ENCODE assay signal across 13 mouse cellular contexts in genomic region chr14:54772333-54772856, GRCm38 (mm10). TPM values are rescaled to one million over a fixed set of nuclear protein-coding genes. Genes with fewer than 3 reads are reported as not detected.
DNase-seq lines count a peak whose midpoint lies in the region; ATAC-seq and TF ChIP-seq lines count a peak whose summit lies in the region.
"Had no signal": no experiment of that assay in that cellular context is flagged by ENCODE, and none has a peak within 500 bp of the region (broad histone marks: within the 10 kb centered on the region; RNA-seq: fewer than 3 reads in every experiment).

No protein-coding gene starts in this region.

- DNase-seq in neural tube, embryonic 10.5 days (ENCODE audit: extremely low spot score, low spot score): no peak
- DNase-seq in left cerebral cortex, adult 2 months (ENCODE audit: extremely low spot score in 1 of 2, low spot score in 2 of 2): peak; percentile 63 to 72
- DNase-seq in telencephalon, adult 2 months (ENCODE audit: low read depth, low spot score): peak; percentile 84
- no peak for DNase-seq in natural killer cell, adult 2 months (ENCODE audit: low spot score in 2 of 2)
- DNase-seq in c-Kit-positive CD71-positive TER-119-positive erythroid progenitor cells, embryonic 14.5 days (ENCODE audit: low spot score): no peak

- H3K27me3 ChIP-seq in forebrain, embryonic 13.5 days: no peaks in the 10 kb centered on the region
- no peaks in the 10 kb centered on the region for H3K27me3 ChIP-seq in forebrain, embryonic 12.5 days
- no peaks in the 10 kb centered on the region for H3K27me3 ChIP-seq in neural tube, embryonic 13.5 days
- H3K27me3 ChIP-seq: midbrain, embryonic 12.5 days had no signal

- peak; percentile 89 for ATAC-seq in forebrain, embryonic 13.5 days
- ATAC-seq in forebrain, embryonic 12.5 days (ENCODE audit: low FRiP score): no peak
- peak; percentile 76; the same call in 1 of the 2 replicates for ATAC-seq in neural tube, embryonic 13.5 days (ENCODE audit: low read depth)
- ATAC-seq: Patski had no signal

- H3K4me3 ChIP-seq in forebrain, embryonic 13.5 days: no peak overlapping the region
- H3K4me3 ChIP-seq in forebrain, embryonic 12.5 days (replicated peaks): no peak overlapping the region
- H3K4me3 ChIP-seq in neural tube, embryonic 13.5 days: no peak overlapping the region
- H3K4me3 ChIP-seq in left cerebral cortex, adult 2 months: 0 out of 2 replicates have a peak overlapping the region, but pooled peaks have one; percentile 19
- H3K4me3 ChIP-seq: erythroblast, embryonic 14.5 days; midbrain, embryonic 12.5 days had no signal

- H3K36me3 ChIP-seq in forebrain, embryonic 13.5 days (ENCODE audit: poor library complexity, severe bottlenecking): no peaks in the 10 kb centered on the region
- no peaks in the 10 kb centered on the region for H3K36me3 ChIP-seq in forebrain, embryonic 12.5 days (replicated peaks)
- H3K36me3 ChIP-seq in neural tube, embryonic 13.5 days: no peaks in the 10 kb centered on the region
- H3K36me3 ChIP-seq: midbrain, embryonic 12.5 days had no signal

- H3K9ac ChIP-seq in forebrain, embryonic 13.5 days: no peak overlapping the region
- H3K9ac ChIP-seq in forebrain, embryonic 12.5 days: no peak overlapping the region
- H3K9ac ChIP-seq in neural tube, embryonic 13.5 days: no peak overlapping the region
- H3K9ac ChIP-seq: midbrain, embryonic 12.5 days had no signal

- H3K9me3 ChIP-seq in forebrain, embryonic 13.5 days (replicated peaks): no peaks in the 10 kb centered on the region
- no peaks in the 10 kb centered on the region for H3K9me3 ChIP-seq in forebrain, embryonic 12.5 days
- no peaks in the 10 kb centered on the region for H3K9me3 ChIP-seq in neural tube, embryonic 13.5 days
- H3K9me3 ChIP-seq: midbrain, embryonic 12.5 days had no signal

- no peak overlapping the region for H3K4me2 ChIP-seq in forebrain, embryonic 13.5 days
- H3K4me2 ChIP-seq in forebrain, embryonic 12.5 days: no peak overlapping the region
- H3K4me2 ChIP-seq in neural tube, embryonic 13.5 days: no peak overlapping the region
- H3K4me2 ChIP-seq: midbrain, embryonic 12.5 days had no signal

- no peak for TF ChIP-seq CTCF in left cerebral cortex, adult 2 months (IDR thresholded peaks at IDR 0.05)

- intact Hi-C loops in left cerebral cortex, adult 2 months (cut with DNase I): no loop called here

- 75% methylated on average over 20 of the region's 20 CpGs for WGBS in forebrain, embryonic 13.5 days
- 82% methylated on average over 20 of the region's 20 CpGs for WGBS in forebrain, embryonic 12.5 days
- 76% methylated on average over 20 of the region's 20 CpGs for WGBS in neural tube, embryonic 13.5 days

- 0 out of 2 replicates have a peak overlapping the region, but pooled peaks have one; percentile 55 for H3K27ac ChIP-seq in forebrain, embryonic 13.5 days
- no peak overlapping the region for H3K27ac ChIP-seq in forebrain, embryonic 12.5 days
- H3K27ac ChIP-seq in neural tube, embryonic 13.5 days (replicated peaks): peak overlapping the region; percentile 38; the same call in 1 of the 2 replicates
- peak overlapping the region; percentile 82 for H3K27ac ChIP-seq in left cerebral cortex, adult 2 months
- H3K27ac ChIP-seq: midbrain, embryonic 12.5 days had no signal

- no peaks in the 10 kb centered on the region for H3K4me1 ChIP-seq in forebrain, embryonic 13.5 days
- H3K4me1 ChIP-seq in forebrain, embryonic 12.5 days: no peaks in the 10 kb centered on the region
- no peaks in the 10 kb centered on the region for H3K4me1 ChIP-seq in neural tube, embryonic 13.5 days (replicated peaks)
- H3K4me1 ChIP-seq: midbrain, embryonic 12.5 days had no signal

RNA-seq across cellular contexts. Expression of gene Slc7a8, which starts 9.4 kb away (rescaled TPM):
- polyA plus RNA-seq in forebrain, embryonic 13.5 days (2015; fragmentation: Nextera tagmentation; extraction: Ambion mirVana): 3.2 and 3.5 TPM in 2 replicates
- 2.3 and 2.7 TPM in 2 replicates for polyA plus RNA-seq in forebrain, embryonic 12.5 days (2016; fragmentation: Nextera tagmentation; extraction: Ambion mirVana)
- 4.4 and 5.1 TPM in 2 replicates for polyA plus RNA-seq in neural tube, embryonic 13.5 days (2015; fragmentation: Nextera tagmentation; extraction: Ambion mirVana)
- 10 to 100 TPM; 54.3 to 58.6 TPM for total RNA-seq in left cerebral cortex, adult 2 months (2021)

RNA-seq across cellular contexts. Expression of gene Rnf212b, which starts 41.5 kb away (rescaled TPM):
- polyA plus RNA-seq in forebrain, embryonic 13.5 days (2015; fragmentation: Nextera tagmentation; extraction: Ambion mirVana): not detected in 2 replicates
- not detected in 2 replicates for polyA plus RNA-seq in forebrain, embryonic 12.5 days (2016; fragmentation: Nextera tagmentation; extraction: Ambion mirVana)
- polyA plus RNA-seq in neural tube, embryonic 13.5 days (2015; fragmentation: Nextera tagmentation; extraction: Ambion mirVana): not detected in 2 replicates
- not detected for total RNA-seq in left cerebral cortex, adult 2 months (2021)
- total RNA-seq: liver, adult 2 months had no signal
- polyA plus RNA-seq: erythroblast, embryonic 14.5 days; intestine, embryonic 14.5 days; liver, adult 2 months; midbrain, embryonic 12.5 days; Patski had no signal

Comparison
In these comparisons a context has a peak if more than half of its experiments do, and no peak if none do; other contexts are left out.
1. DNase-seq: peak in left cerebral cortex, adult 2 months (2 of 2) and telencephalon, adult 2 months (single experiment); none in neural tube, embryonic 10.5 days (single experiment), natural killer cell, adult 2 months (0 of 2) and c-Kit-positive CD71-positive TER-119-positive erythroid progenitor cells, embryonic 14.5 days (single experiment).